Mouse (Mus musculus) thymus, adult 18-20 months (tissue): ENCODE data around the gene Slc10a7.

ENCODE experiments used
- DNase-seq, 2 experiments: peaks; one replicate each; pipeline ENCODE4 v3.0.0; 2022; ENCODE audit warnings: mixed read lengths in 2 of 2

Gene Slc10a7

DNA sequence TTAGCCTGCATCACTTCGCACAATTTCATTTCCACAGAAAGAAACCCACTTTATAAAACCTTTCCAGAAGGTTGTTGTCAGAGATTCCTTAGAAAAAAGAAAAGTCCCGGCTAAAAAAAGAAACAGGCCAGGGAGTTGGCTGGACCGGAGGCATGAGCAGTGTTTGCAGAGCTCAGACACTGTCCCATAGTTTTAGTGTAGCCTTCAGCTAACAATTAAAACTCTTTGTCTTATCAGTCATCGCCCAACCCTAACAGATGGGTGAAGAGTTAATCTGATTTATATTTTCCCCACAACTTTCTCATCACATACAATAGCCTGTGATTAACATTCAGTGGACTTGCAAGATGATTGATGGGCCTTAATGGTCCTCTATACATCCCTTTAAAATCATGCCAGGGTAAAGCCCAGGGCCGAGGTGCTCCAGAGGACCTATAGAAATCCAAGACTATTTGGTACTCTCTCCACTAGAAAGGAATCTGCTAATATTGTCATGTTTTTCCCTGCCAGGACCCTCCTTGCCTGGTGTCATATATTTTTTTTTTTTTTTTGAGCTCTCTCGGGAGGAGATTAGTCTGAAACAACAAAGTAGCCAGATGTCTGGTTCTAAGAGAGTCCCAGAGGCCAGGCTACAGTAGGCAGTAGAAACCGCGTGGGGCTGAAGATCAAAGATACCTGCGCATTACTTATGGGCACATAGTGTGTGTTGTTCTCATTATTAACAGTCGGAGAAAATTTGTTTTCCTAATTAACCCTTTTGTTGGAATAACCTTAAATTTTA lies 41.0 kb downstream of the Slc10a7 start:
- DNase-seq: no peak

DNA sequence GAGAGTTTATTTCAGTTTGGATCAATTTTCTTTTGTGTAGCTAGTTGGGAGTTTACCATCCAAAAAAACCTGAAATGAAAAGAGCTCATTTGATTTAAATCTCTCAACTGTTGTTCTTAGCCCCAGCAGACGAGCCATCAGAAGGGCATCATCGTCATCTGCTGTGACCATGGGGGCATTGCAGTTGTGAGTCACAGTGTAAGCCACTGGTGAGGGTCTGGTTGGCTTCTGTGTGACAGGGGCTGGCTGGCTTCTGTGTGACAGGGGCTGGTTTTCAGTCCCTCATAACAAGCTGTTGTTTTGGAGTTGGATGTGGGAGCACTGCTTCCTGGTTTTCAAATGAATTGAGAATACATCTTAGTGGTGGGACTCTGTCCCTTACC lies 41.6 kb downstream of the Slc10a7 start:
- DNase-seq: no peak

DNA sequence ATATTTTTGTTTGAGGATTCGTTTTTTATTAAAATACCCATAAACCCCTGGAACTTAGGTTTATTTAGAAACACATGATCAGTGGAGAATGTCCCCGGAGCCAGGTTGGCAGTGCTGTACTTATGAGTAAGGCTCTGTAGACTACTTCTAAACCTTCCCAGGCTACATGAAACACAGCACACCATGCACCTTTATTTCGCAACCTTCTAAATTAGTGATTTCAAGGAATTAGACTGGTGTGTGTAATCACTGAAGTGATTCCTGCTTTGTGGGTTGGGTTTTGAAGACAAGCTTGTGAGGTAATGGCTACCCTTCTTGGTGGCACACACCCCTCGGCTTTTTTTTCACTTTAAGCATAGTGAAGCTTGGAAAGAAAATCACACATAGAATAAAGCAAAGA lies 46.7 kb downstream of the Slc10a7 start:
- DNase-seq: no peak

DNA sequence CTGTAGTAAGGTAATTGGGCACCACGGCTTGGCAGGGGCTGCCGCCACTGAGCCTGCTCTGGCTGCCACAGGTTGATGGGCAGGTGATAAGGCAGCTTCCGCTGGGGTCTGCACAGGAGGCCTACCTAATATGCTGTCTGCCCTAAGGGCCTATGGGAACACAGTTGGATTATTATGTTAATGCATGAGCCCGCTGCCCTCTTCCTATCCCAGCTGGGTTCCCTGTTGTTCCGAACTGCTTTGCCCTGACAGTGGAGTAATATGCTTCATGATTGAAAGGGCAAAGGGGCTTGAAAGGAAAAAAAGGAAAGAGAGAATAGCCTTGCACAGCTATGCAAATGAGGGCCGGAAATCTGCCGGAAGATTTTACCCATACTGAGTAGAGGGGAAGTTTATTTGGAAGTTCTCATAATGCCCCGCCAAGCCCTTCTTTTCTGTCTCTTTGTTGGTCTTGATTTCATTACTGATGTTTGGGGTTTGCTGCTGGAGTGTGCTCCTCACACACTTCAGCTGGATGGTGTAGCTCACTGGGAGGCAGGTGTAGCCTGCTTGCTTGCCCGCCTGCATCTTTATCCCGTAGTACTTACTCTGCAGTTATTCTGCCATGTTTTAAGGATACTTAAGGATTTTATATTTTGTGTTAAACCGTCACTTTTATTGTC lies 47.8 kb downstream of the Slc10a7 start:
- no peak for DNase-seq

DNA sequence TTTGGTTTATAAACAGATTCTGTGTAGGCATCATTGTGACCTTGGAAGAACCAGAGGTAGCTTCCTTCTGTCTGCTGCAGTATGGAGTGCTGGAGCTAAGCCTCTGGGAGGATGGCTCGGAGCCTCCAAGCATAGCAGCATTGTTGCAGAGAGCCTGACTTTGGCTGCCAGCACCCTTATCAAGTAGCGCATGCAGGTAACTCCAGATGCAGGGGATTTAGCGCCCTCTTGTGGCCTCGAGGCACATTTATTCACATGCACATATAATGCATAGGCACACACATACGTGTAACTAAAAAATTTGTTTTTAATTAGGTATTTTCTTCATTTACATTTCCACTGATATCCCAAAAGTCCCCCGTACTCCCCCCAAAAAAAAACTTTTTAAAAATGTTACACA lies 52.5 kb downstream of the Slc10a7 start:
- DNase-seq: no peak

DNA sequence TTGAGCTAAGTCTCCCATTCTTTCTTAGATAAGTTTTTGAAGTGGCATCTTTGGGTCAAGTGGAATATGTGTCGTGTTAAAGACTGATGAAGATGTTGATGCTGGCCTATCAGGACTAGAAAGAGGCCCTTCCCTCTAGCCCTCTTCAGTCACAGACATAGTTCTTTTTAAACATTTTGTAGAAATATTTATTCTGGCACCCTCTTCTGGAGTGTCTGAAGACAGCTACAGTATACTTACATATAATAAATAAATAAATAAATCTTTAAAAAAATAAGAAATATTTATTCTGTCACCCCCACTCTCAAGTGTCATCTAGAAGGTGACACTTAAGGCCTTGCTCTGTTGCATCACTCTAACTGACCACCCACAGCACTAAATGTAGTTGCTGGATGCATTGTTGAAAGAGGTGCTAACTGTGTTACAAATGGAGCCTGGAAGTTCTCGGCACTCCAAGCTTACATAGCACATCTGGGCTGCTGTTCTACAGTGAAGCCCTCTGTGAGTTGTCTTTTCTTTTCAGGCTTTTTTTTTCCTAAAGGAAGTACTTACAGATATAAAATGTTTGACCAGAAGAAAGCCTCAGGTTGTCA lies 54.4 kb downstream of the Slc10a7 start:
- no peak for DNase-seq

DNA sequence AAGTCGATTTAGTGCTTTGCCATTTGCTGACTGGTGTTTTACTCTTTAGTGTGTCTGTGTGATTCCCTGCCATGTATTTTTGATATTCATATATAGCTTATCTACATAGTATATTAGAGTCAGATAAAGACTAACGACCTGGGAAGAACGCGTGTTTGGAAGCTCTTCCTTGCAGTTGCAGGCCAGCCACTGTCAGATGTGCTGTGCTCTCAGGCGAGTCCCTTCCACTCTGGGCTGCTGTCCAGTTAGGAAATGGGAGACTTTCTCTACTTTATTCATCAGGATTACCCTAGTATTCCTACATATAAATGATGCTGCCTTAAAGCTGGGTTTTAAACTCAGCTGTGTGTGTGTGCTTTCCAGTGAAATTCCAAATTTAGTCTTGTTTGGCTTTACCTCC lies 55.1 kb downstream of the Slc10a7 start:
- DNase-seq: no peak

DNA sequence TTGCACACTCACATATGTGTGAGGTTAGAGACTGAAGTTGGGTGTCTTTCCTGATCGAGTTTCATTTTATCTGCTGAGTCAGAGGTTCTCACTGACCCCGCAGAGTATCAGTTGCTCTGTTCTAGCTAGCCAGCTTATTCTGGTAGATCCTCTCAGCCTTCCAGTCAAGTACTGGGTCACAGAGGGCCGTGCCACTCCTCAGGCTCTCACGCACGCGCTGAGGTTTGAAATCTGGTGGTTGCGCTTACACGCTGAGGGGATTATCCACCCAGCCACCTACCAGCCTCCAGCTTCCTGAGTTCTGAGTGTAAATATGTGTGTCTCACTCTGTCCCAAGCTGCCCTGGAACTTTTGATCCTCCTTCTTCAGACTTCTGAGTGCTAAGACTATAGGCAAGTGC lies 59.0 kb downstream of the Slc10a7 start:
- no peak for DNase-seq

DNA sequence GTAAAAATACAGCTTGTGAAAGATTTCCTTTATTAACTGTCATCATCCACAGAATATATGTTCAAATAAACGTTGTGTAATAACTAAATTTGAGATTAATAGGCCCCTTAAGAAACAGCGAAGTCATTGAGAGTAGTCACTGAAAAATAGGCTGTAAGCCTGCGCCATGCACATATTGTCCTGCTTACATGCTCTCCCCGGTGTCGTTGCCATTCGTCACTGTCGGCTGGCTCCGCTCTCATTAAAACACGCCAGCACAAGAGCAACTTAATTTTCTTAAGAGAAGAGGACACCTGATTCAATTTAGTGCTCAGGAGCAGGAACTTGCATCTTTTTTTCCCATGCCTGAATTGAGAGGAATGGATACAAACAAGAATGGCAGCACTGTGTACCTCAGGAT lies 62.4 kb downstream of the Slc10a7 start:
- no peak for DNase-seq

DNA sequence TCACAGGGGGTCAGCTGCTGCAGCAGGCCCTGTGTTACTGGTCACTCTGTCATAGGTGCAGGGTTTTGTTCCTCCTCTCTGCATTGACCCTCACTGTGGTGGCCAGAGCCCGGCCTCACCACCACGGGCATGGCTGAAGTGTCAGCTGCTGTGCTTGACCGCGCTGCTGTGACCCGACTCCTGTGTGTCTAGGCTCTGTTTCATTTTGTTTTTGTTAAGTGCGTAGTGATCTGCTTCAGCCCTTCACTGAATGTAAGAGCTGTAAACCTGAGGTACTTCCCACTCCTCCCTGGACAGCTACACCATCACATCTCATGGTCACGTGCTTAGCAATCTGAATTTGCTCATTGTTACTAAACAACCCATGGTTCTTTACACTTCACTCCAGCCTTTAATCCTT lies 65.1 kb downstream of the Slc10a7 start:
- no peak for DNase-seq

DNA sequence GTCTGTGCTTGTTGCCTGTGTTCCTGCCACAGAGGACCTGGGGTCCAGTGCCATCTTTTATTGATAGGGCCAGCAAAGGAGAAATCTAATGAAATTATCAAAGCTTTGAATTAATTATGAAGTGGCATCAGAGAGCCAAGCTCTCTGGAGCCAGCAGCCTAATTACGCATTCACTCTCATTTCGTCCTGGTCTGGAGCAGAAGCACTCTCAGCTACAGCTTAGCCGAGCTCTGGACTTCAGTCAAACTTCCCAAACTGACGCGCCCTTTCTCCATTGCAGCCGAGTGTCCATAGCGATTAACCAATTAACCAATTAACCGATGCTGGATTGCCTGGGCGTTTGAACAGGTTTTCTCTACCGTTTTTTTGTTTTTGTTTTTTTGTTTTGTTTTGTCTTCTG lies 68.4 kb downstream of the Slc10a7 start:
- no peak for DNase-seq

DNA sequence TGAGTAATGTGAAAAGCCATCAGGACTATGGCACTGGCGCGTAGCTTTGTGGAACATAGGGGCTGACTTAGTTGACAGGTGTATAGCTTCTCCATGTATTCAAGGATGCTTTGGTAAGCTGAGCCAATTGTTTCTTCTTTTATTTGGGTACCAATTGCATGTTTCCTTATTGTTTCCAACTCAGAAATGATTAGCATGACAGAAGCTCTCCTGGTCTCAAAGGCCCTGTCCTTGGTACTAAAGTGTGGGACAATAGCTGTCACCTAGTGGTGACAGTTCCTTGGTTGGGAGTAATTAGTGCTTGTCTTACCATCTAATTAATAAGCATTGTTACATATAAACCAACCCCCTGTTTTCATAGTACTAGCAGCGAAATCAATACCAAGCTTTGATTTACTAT lies 68.9 kb downstream of the Slc10a7 start:
- DNase-seq: no peak

DNA sequence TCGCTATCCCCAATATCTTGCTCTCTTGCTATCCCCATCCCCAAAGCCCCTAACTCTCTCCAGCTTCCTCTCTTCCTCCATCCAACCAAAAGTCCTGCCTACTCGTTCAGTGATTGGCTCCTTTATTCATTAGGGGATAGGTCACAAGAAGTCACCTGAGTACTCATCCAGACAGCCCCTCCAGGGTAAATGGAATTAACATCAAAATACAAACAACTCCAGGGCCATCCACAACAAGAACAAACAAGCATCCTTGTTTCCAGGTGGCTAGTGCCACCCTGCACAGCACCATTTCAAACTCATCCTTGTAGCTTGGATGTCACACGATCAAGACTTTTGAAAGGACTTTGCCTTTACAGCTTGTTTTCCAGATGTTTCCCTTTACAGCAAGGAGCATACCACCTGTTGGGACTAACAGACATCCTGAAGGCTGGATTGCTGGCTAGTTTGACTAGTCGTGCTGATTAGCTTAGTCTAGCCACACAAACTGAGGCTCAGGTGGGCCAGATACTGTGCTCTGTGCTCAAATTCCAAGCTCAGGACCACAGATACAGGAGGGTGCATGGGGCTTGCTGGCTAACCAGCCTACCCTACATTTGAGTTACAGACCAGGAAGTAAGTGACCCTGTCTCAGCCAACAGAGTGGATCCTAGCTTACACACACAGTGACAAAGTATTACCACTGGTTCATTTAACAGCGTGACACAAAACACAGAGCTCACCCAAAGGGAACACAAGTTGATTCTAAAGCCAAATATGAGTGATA lies 75.0 kb downstream of the Slc10a7 start:
- DNase-seq: no peak

DNA sequence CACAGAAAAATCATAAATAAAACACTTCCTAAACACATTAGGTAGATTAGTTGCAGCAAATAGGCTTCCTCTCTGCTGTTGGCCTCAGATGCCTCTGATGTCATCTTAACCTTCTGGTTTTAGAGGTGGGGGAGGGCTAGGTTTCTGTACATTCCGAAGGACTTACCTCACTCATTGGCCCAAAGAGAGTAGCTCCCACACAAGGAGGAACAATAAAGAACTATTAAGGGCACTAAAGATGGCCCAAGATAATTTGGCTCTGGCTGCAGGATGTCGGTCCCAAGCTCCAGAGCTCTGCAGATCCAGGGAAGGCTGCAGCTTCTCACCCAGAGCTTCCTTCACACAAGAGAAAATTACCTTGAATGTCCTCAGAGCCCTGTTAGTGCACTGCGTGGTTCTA lies 75.7 kb downstream of the Slc10a7 start:
- no peak for DNase-seq

DNA sequence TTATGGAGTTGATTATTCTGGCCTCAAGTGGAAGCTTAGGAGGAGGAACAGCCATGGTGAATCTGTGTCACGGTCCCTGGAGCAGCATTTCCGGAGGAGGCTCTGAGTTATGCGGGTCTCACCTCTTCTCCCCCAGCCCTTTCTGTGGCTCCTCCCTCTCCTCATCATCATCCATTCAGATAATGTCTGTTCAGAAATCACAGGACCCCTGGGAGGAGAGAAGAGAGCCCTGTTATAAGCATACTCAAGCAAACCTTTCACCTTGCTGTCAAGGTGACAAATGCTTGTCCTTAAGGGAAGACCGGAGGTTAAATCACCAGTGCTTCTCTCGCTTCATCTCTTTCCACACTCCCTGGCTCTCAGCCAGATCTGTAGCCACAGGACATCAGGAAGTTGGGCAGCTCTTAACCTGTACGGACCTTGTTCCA lies 86.3 kb downstream of the Slc10a7 start:
- no peak for DNase-seq

DNA sequence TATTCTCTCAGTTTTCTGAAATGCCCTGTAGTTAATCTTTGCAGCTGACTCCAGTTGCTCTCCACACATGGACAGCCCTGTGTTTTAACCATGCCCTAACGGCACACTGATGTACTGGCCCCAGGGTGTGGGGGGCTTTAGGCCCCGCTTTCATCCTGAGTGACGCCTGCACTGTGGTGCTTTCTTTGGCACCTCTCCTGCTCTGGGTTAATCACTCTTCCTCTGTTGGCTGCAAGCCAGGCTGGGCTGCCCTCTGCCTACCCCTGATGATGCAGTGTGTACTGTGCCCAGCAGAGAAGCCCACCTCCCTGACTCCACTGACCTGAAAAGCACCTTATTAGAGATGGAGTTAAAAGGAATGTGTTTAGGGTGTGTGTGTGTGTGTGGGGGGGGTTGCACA lies 89.1 kb downstream of the Slc10a7 start:
- DNase-seq: no peak

DNA sequence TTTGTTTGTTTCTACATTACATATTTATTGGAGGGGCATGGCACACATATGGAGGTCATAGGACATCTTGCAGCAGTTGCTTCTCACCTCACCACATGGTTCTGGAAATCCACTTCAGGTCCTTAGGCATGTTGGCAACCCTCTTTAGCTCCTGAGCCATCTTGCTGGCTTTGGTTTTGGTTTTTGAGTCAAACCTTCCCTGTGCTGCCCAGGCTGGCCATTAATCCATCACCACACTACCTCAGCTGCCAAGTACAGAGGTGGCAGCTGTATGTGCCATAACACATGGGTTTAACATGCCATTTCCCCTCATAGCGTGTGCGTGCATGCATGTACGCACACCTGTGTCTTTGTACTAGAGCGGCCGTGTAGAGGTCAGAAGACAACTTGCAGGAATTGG lies 93.9 kb downstream of the Slc10a7 start:
- DNase-seq: no peak

DNA sequence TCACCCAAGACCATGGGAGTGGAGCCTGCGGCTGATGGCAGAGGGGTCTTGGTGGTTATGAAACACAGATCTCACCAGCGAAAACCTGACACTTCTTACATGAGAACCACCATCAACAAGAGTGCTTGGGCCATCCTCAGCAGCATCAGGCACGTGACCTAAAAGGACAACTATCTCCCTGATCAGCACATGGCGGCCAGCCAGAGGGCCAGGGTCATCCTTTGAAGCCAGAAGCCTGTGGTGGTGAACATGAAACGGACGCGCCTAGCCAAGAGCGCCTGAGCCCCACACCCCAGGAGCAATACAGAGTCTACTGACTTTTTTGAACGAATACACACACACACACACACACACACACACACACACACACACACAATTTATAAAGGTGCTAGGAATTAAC lies 95.3 kb downstream of the Slc10a7 start:
- no peak for DNase-seq

DNA sequence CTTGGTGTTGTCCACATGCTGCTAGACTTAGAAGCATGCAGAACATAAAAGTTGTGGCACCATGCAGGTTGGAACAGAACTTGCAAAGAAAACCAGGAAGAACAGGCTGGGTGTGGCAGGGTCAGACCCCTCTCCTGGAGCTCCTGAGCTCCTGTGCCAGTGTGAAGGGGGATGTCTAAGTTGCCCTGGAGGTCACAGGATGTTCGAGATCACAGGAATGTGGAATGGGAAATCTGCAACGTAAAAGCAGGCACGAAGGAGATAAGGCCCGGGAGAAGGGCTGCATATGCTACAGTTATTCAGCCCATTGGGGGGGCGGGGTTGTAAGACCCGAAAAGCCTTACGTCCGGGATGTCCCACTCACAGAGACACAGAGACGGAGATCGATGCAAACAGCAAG lies 100.2 kb downstream of the Slc10a7 start:
- DNase-seq: no peak

DNA sequence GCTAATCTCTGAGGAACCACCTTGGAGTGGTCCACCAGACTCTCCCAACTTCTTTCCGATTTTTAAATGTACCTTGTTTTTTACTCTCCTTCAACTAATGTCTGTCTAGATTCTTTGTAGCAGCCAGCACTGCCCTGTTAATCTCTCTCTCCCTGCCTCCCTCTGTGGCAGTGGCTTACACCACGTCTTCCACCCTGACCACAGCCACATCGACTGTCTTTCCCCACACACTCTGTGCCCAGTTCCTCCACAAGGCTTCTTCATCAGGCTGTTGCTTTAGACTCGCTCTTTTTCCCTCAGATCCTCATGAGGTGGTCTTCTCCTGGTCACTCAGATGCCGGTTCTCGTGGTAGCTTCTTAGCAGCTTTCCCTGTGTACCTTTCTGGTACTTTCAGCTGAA lies 101.9 kb downstream of the Slc10a7 start:
- no peak for DNase-seq

DNA sequence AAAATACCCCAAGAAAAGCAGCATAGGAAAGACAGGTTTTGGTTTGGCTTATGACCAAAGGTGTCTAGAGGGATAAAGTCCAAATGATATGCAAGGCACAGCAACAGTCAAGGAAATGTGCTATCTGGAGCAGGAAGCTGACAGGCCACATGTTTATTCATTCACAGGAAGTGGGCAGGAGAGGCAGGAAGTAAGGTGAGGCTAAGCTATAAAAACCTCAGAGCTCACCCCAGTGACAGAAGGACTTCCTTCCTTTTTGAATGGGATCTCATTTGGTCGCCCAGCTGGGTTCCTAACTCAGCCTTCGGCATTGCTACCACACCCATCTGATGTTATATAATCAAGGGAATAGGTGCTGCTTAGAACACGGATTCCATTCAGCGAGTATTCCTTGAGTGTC lies 113.2 kb downstream of the Slc10a7 start:
- no peak for DNase-seq

DNA sequence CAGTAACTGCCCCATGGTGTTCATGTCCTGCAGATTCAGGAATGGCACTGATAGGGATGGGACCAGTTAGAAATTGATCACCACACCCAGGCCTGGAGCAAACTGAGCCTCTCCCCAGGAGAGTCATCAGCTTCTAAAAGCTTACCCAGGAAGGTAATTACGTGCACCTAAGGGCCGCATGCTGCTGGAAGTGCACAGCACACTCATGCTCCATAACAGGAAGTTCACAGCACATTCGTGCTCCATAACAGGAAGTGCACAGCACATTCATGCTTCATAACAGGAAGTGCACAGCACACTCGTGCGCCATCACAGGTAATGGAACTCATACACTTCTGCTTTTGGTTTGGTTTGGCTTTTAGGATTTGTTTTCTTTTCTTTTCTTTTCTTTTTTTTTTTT lies 114.8 kb downstream of the Slc10a7 start:
- DNase-seq: no peak

DNA sequence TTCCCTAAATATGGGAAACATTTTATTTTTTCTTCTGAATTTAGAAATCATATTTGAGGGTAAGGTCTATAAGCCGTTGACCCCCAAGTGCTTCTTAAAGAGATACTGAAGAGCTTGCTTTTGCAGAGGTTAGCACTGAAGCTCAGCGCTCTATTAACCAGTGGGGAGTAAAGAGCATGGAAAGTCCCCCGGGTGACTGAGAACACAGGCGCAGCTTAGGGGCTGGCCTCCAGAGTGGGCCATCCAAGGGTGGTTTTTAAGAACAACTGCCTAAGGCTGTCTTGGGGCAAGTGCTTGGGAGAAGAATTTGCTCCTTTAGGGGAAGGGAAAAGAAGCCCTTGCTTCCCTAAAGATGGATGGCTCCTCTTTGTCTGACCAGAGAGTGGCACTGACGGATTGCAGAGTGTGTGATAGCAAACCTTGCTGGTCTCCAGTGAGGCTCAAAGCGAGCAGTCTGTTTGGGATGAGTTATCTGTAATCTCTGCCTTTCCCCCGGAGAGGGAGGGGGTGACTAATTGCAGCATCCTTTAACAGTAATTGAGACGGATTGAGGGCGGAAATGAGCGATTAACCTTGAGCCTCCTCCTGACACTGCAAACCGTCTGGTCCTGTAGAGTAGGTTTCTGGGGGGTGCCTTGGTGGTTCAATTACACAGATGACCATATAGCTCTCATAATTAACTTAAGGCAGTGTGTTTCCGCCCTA lies 115.7 kb downstream of the Slc10a7 start:
- no peak for DNase-seq
